ENCODE assay signal across 8 mouse cellular contexts in the genomic region with DNA sequence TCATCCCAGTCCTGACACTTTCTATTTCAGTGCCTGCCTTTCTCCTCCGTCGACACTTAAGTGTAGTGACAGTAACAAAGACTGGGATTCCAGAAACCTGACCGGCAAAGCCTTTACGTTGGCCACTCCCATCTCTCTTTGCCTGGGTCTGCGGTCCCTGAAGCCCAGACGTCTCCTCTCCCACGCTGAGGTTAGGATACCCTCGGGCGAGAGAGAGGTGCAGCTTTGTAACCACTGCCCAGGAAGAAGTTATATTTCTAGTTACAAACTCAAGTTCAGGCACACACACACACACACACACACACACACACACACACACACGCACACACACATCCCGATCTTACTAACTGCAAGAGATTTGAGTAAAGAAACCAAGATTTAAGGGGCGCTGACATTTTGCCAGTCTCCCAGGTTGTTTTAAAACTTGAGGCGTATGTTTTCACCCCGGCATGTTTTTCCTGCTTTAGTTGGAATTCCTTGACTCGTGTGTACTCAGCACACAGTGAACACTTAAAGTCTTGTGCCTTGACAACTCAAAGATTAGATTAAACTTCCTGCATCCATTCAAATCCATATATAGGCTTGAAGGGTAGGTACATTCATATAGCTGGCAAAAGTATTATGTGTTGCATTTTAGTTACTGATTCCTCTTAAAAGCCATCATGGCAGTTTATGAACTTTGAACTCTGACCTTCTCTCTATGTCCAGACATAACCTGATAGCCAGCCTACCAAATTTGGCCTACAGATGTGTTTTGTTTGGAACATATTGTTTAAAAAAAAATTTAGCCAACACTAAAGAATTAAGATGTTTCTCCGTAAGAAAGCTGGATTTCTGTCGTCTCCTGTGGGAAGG. TPM values are rescaled to one million over a fixed set of nuclear protein-coding genes. Genes with fewer than 3 reads are reported as not detected.
A peak's percentile ranks its signal among the peaks of the same experiment; 100 is the strongest.
DNase-seq lines count a peak whose midpoint lies in the region; ATAC-seq and TF ChIP-seq lines count a peak whose summit lies in the region.

No protein-coding gene starts in this region.

- no peaks in the 10 kb centered on the region for H3K9me3 ChIP-seq in kidney, postnatal 0 days (replicated peaks; ENCODE audit: low read length)
- H3K9me3 ChIP-seq in hindbrain, embryonic 15.5 days: no peaks in the 10 kb centered on the region
- H3K9me3 ChIP-seq in midbrain, embryonic 12.5 days: no peaks in the 10 kb centered on the region

- ATAC-seq in kidney, postnatal 0 days (replicated peaks; ENCODE audit: low FRiP score, low read depth): peak; percentile 60; the same call in 1 of the 2 replicates
- ATAC-seq in hindbrain, embryonic 15.5 days (ENCODE audit: low FRiP score, low read depth): peak; percentile 62; the same call in 1 of the 2 replicates
- ATAC-seq in midbrain, embryonic 12.5 days (ENCODE audit: low FRiP score, low read depth): peak; percentile 58; the same call in 1 of the 2 replicates

- TF ChIP-seq CTCF in kidney, postnatal 0 days (IDR thresholded peaks at IDR 0.05; ENCODE audit: low read depth): no peak

- H3K27ac ChIP-seq in kidney, postnatal 0 days: peak overlapping the region; percentile 89
- peak overlapping the region; percentile 97 for H3K27ac ChIP-seq in brown adipose tissue, adult 24 weeks (replicated peaks; ENCODE audit: low read depth, low read length)
- H3K27ac ChIP-seq in hindbrain, embryonic 15.5 days (replicated peaks): peak overlapping the region; percentile 83
- H3K27ac ChIP-seq in midbrain, embryonic 12.5 days (replicated peaks): peak overlapping the region; percentile 75

- no peaks in the 10 kb centered on the region for H3K4me1 ChIP-seq in kidney, postnatal 0 days (replicated peaks; ENCODE audit: insufficient read depth, low read length)
- H3K4me1 ChIP-seq in brown adipose tissue, adult 24 weeks (ENCODE audit: control insufficient read depth, insufficient read depth, insufficient read length, low read length): peaks cover 5% of the 10 kb centered on the region
- peaks cover 15% of the 10 kb centered on the region for H3K4me1 ChIP-seq in hindbrain, embryonic 15.5 days (replicated peaks)
- no peaks in the 10 kb centered on the region for H3K4me1 ChIP-seq in midbrain, embryonic 12.5 days

- H3K27me3 ChIP-seq in kidney, postnatal 0 days (ENCODE audit: insufficient read depth, low read length): no peaks in the 10 kb centered on the region
- 0 out of 2 replicates have a peak, but pooled peaks cover 4% of the 10 kb centered on the region for H3K27me3 ChIP-seq in hindbrain, embryonic 15.5 days
- peaks cover 8% of the 10 kb centered on the region; the same call in 1 of the 2 replicates for H3K27me3 ChIP-seq in midbrain, embryonic 12.5 days

- peak overlapping the region; percentile 79 for H3K4me2 ChIP-seq in kidney, postnatal 0 days (ENCODE audit: low read length)
- H3K4me2 ChIP-seq in hindbrain, embryonic 15.5 days: peak overlapping the region; percentile 97
- peak overlapping the region; percentile 92 for H3K4me2 ChIP-seq in midbrain, embryonic 12.5 days (replicated peaks)

- DNase-seq in kidney, postnatal 0 days (ENCODE audit: low spot score): no peak
- no peak for DNase-seq in kidney, postnatal 14 days
- no peak for DNase-seq in layer of hippocampus, adult 9-11 months
- DNase-seq in retina, embryonic 14.5 days (ENCODE audit: low spot score): no peak
- no peak for DNase-seq in adrenal gland, adult (ENCODE audit: inconsistent age in 2 of 2, low spot score in 1 of 2)

- peak overlapping the region; percentile 77 for H3K4me3 ChIP-seq in kidney, postnatal 0 days (replicated peaks; ENCODE audit: low read depth, low read length)
- peak overlapping the region; percentile 96 for H3K4me3 ChIP-seq in brown adipose tissue, adult 24 weeks (ENCODE audit: insufficient read depth, low read depth, low read length)
- peak overlapping the region; percentile 75 for H3K4me3 ChIP-seq in hindbrain, embryonic 15.5 days
- H3K4me3 ChIP-seq in midbrain, embryonic 12.5 days: peak overlapping the region; percentile 64

- H3K36me3 ChIP-seq in kidney, postnatal 0 days (ENCODE audit: insufficient read depth, low read length): no peaks in the 10 kb centered on the region
- H3K36me3 ChIP-seq in hindbrain, embryonic 15.5 days: no peaks in the 10 kb centered on the region
- H3K36me3 ChIP-seq in midbrain, embryonic 12.5 days: no peaks in the 10 kb centered on the region

- WGBS in kidney, postnatal 0 days: 11% methylated on average over 17 of the region's 17 CpGs
- WGBS in hindbrain, embryonic 15.5 days: 30% methylated on average over 17 of the region's 17 CpGs
- WGBS in midbrain, embryonic 12.5 days: 31% methylated on average over 17 of the region's 17 CpGs

- H3K9ac ChIP-seq in kidney, postnatal 0 days (ENCODE audit: low read depth, low read length): peak overlapping the region; percentile 68
- H3K9ac ChIP-seq in hindbrain, embryonic 15.5 days: peak overlapping the region; percentile 78
- H3K9ac ChIP-seq in midbrain, embryonic 12.5 days (replicated peaks): peak overlapping the region; percentile 75

RNA-seq across cellular contexts. Expression of a gene that starts 0.6 kb away (rescaled TPM):
- polyA plus RNA-seq in kidney, postnatal 0 days (2015; fragmentation: Nextera tagmentation; extraction: Ambion mirVana): 5.4 and 5.9 TPM in 2 replicates
- polyA plus RNA-seq in brown adipose tissue, adult 24 weeks (2012; ENCODE audit: insufficient read depth, insufficient read length, missing spikeins): 7.5 and 9.7 TPM in 2 replicates
- polyA plus RNA-seq in hindbrain, embryonic 15.5 days (2015; fragmentation: Nextera tagmentation; extraction: Ambion mirVana): 5.8 and 6.4 TPM in 2 replicates
- 10.5 and 11.8 TPM in 2 replicates for polyA plus RNA-seq in midbrain, embryonic 12.5 days (2016; fragmentation: Nextera tagmentation; extraction: Ambion mirVana)

RNA-seq across cellular contexts. Expression of a gene that starts 28.4 kb away (rescaled TPM):
- polyA plus RNA-seq in kidney, postnatal 0 days (2015; fragmentation: Nextera tagmentation; extraction: Ambion mirVana): 28.8 and 29.9 TPM in 2 replicates
- polyA plus RNA-seq in brown adipose tissue, adult 24 weeks (2012; ENCODE audit: insufficient read depth, insufficient read length, missing spikeins): 2.4 and 3.5 TPM in 2 replicates
- polyA plus RNA-seq in hindbrain, embryonic 15.5 days (2015; fragmentation: Nextera tagmentation; extraction: Ambion mirVana): 35.6 and 39.1 TPM in 2 replicates
- polyA plus RNA-seq in midbrain, embryonic 12.5 days (2016; fragmentation: Nextera tagmentation; extraction: Ambion mirVana): 24.6 and 24.7 TPM in 2 replicates
